Mouse (Mus musculus): Measurements from ENCODE around the gene BC147527. TPM values are rescaled to one million over a fixed set of nuclear protein-coding genes. Genes with fewer than 3 reads are reported as not detected.

BC147527 gene
- polyA plus RNA-seq, 1 experiment from 2014 or later, result 0.42 TPM

- H3K9ac ChIP-seq, result no peak overlapping the region
- no peak overlapping the region for H3K4me3 ChIP-seq
- no peak overlapping the region for H3K4me2 ChIP-seq
- H3K27ac ChIP-seq, result no peak overlapping the region
- ATAC-seq (ENCODE audit: insufficient number of reproducible peaks, insufficient read depth, low FRiP score, low TSS enrichment, low read depth), result no peak
- no peaks in the 10 kb centered on the region for H3K27me3 ChIP-seq
- no peaks in the 10 kb centered on the region for H3K4me1 ChIP-seq
- H3K36me3 ChIP-seq, result no peaks in the 10 kb centered on the region
- WGBS, result 66% methylated on average over 3 of the region's 3 CpGs
- no peaks in the 10 kb centered on the region for H3K9me3 ChIP-seq
These were observed 20.0 kb downstream of the BC147527 start for GRCm38 (mm10) chr13:120320183-120320582.

- ATAC-seq (ENCODE audit: insufficient number of reproducible peaks, insufficient read depth, low FRiP score, low TSS enrichment, low read depth), result no peak
- Histone ChIP-seq H3K4me3 (no peak overlapping the region), H3K27me3 (no peaks in the 10 kb centered on the region), H3K27ac (no peak overlapping the region), H3K4me1 (no peaks in the 10 kb centered on the region), H3K4me2 (no peak overlapping the region), H3K9ac (no peak overlapping the region), H3K36me3 (no peaks in the 10 kb centered on the region), H3K9me3 (no peaks in the 10 kb centered on the region)
- WGBS, result 98% methylated on average over 1 of the region's 1 CpGs
These were observed 20.5 kb downstream of the BC147527 start for GRCm38 (mm10) chr13:120320721-120321120.

Other genes starting within 250 kb of the BC147527 start
- not detected in 2 replicates for gene Gm21188, start 248.2 kb upstream of the BC147527 start, polyA plus RNA-seq (2015; fragmentation: Nextera tagmentation; extraction: Ambion mirVana)
- gene Gm20767, start 160.1 kb upstream of the BC147527 start, polyA plus RNA-seq (2015; fragmentation: Nextera tagmentation; extraction: Ambion mirVana), result not detected in 2 replicates
- gene Gm21818, start 128.0 kb upstream of the BC147527 start, polyA plus RNA-seq (2015; fragmentation: Nextera tagmentation; extraction: Ambion mirVana), result not detected in 2 replicates
- not detected in 2 replicates for gene Gm21762, start 84.4 kb upstream of the BC147527 start, polyA plus RNA-seq (2015; fragmentation: Nextera tagmentation; extraction: Ambion mirVana)
- gene Gm21731, start 61.3 kb upstream of the BC147527 start, polyA plus RNA-seq (2015; fragmentation: Nextera tagmentation; extraction: Ambion mirVana), result not detected in 2 replicates
- not detected in 2 replicates for gene AF067061, start 37.3 kb upstream of the BC147527 start, polyA plus RNA-seq (2015; fragmentation: Nextera tagmentation; extraction: Ambion mirVana)
- gene Tcstv3, start 16.5 kb downstream of the BC147527 start, polyA plus RNA-seq (2015; fragmentation: Nextera tagmentation; extraction: Ambion mirVana), result not detected in 2 replicates

Measured in embryonic facial prominence, embryonic 13.5 days (tissue).